Mouse (Mus musculus) midbrain, postnatal 0 days (tissue): Measurements from ENCODE around the gene Ddx39. TPM values are rescaled to one million over a fixed set of nuclear protein-coding genes. Genes with fewer than 3 reads are reported as not detected.
A peak's percentile ranks its signal among the peaks of the same experiment; 100 is the strongest.

ENCODE experiments used
- ATAC-seq: fragments of 200-750 bp; cut with Nextera tagmentation; 2 replicates; pipeline ENCODE4 v1.8.0; 2017; ENCODE audit warnings: moderate number of reproducible peaks, mild to moderate bottlenecking, moderate TSS enrichment, moderate library complexity; ENCODE audit not compliant: low FRiP score
- DNase-seq: peaks from one replicate; pipeline ENCODE4 v3.0.0-alpha.2; 2015; ENCODE audit warnings: low spot score
- H3K27ac ChIP-seq: fragments of 300-500 bp; sonication (generic); 2 replicates; pipeline ENCODE4 v1.5.1; 2014; ENCODE audit warnings: low read depth, mild to moderate bottlenecking, low read length, mixed read lengths
- H3K27me3 ChIP-seq: fragments of 300-500 bp; sonication (generic); 2 replicates; pipeline ENCODE4 v1.6.1; 2014; ENCODE audit warnings: low read length, control low read depth, mixed read lengths; ENCODE audit not compliant: insufficient read depth
- H3K36me3 ChIP-seq: fragments of 300-500 bp; sonication (generic); 2 replicates; pipeline ENCODE4 v1.6.1; 2014; ENCODE audit warnings: low read length, control low read depth, mixed read lengths; ENCODE audit not compliant: insufficient read depth
- H3K4me1 ChIP-seq: fragments of 300-500 bp; sonication (generic); 2 replicates; pipeline ENCODE4 v1.6.1; 2014; ENCODE audit warnings: mild to moderate bottlenecking, control low read depth, antibody characterized with exemption, low read length, mixed read lengths; ENCODE audit not compliant: insufficient read depth
- H3K4me2 ChIP-seq: fragments of 300-500 bp; sonication (generic); 2 replicates; pipeline ENCODE4 v1.6.1; 2014; ENCODE audit warnings: low read depth, mild to moderate bottlenecking, low read length, mixed read lengths; ENCODE audit not compliant: poor library complexity, severe bottlenecking
- H3K4me3 ChIP-seq: fragments of 300-500 bp; sonication (generic); 2 replicates; pipeline ENCODE4 v1.5.1; 2014; ENCODE audit warnings: low read depth, mild to moderate bottlenecking, low read length, moderate library complexity
- H3K9ac ChIP-seq: fragments of 300-500 bp; sonication (generic); replicated peaks from 2 replicates; pipeline ENCODE4 v1.6.1; 2014; ENCODE audit warnings: mild to moderate bottlenecking, low read length, moderate library complexity, mixed read lengths; ENCODE audit not compliant: poor library complexity, severe bottlenecking
- H3K9me3 ChIP-seq: fragments of 300-500 bp; sonication (generic); 2 replicates; pipeline ENCODE4 v1.6.1; 2016; ENCODE audit warnings: low read length, control low read depth
- CTCF ChIP-seq: IDR thresholded peaks from 2 replicates; pipeline ENCODE4 v1.5.1; 2016; ENCODE audit warnings: antibody characterized with exemption, mild to moderate bottlenecking
- WGBS: fragments of 180-500 bp; shearing (Covaris S2); extraction: QIAGEN DNeasy Blood & Tissue Kit; methylation state at CpG from one replicate; pipeline ENCODE4 v1.1.7; 2014; 5-methylcytosine and 5-hydroxymethylcytosine counted together
- polyA plus RNA-seq: library from polyadenylated mRNA; unstranded; fragments of >200 nt; fragmentation: Nextera tagmentation; extraction: Ambion mirVana; gene quantifications from 2 replicates; pipeline ENCODE4 v1.2.1, GENCODE M21; 2015
- total RNA-seq: library from RNA; depleted of rRNA; stranded (reverse); fragments of >200 nt; gene quantifications from 2 replicates; pipeline ENCODE4 v1.2.3, GENCODE M21; 2014

Ddx39 gene
- total and polyA plus RNA-seq, 2 experiments from 2014 or later = 38.1 to 68.2 TPM

DNA sequence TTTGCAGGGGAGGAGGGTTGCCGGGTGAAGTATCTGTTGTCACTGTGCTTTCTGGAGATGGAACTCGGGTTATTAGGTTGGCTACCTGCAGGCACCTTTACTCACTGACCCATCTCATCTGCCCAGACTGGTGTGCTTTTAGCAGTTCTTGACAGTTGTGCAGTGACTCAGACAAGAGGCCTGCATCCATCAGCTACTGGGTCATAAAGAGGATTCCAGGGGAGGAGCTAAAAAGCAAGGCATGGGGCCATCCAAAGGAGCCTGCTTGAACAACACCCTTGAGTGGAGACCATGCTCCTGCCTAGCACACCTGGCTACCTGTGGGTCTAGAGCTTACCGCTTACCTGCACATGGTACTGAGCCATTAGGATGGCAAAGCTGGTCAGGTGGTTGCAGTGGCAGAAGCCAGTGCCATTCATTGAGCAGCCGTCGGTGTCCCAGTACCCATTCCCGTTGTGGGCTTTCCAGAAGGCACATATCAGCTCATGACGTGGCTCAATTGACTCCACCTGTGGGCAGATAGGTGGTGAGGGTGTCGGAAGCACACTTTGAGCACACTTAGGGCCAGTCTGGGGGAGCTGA lies 10.6 kb downstream of the Ddx39 start:
- Histone ChIP-seq H3K27ac (no peak overlapping the region), H3K9me3 (no peaks in the 10 kb centered on the region), H3K36me3 (peaks cover 52% of the 10 kb centered on the region), H3K27me3 (no peaks in the 10 kb centered on the region), H3K4me2 (no peak overlapping the region), H3K4me1 (no peaks in the 10 kb centered on the region), H3K9ac (no peak overlapping the region), H3K4me3 (no peak overlapping the region)
- 94% methylated on average over 8 of the region's 8 CpGs for WGBS
- TF ChIP-seq CTCF = no peak
- ATAC-seq (no peak), DNase-seq (no peak)

DNA sequence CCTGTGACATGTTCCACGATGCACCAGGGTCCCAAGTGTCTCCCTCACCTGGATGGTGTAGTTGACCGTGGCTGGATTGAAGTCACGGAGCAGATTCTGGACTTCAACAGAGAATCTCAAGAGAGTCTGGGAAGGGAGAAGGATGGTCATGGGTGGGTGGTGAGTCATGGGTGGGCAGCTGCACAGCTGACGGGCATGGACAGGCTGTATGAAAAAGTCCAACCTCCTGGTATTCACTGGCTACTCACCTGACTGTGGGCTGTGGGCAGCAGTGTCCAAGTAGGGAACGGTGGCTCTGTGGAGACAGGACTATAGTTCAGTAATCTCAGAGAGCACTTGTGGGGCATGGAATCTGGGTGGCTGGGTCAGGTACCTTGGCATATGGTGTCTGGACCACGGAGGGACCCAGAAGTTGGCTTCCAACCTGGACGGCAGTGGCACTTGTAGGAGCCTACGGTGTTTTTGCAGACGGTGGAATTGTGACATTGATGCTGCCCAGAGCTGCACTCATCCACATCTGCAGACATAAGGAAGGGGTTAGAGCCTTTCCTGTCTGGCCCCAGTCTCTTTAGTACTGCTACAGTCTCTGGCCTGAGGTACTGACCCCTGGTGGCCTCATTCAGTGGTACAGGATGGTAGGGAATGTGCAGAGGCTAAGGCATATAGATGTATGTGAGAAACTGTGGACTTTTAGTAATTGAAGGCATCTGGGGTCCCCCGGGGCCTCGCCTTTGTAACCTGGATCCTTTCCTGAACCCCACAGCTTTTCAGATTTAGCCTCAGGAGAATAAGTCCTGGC lies 14.2 kb downstream of the Ddx39 start:
- H3K27me3 ChIP-seq = no peaks in the 10 kb centered on the region
- no peak overlapping the region for H3K4me2 ChIP-seq
- no peak for ATAC-seq
- DNase-seq = no peak
- WGBS = 83% methylated on average over 11 of the region's 11 CpGs
- H3K9me3 ChIP-seq = no peaks in the 10 kb centered on the region
- no peak overlapping the region for H3K9ac ChIP-seq
- no peak overlapping the region for H3K27ac ChIP-seq
- H3K4me3 ChIP-seq = no peak overlapping the region
- H3K4me1 ChIP-seq = no peaks in the 10 kb centered on the region
- H3K36me3 ChIP-seq = peaks cover 16% of the 10 kb centered on the region
- TF ChIP-seq CTCF = peak; percentile 66

DNA sequence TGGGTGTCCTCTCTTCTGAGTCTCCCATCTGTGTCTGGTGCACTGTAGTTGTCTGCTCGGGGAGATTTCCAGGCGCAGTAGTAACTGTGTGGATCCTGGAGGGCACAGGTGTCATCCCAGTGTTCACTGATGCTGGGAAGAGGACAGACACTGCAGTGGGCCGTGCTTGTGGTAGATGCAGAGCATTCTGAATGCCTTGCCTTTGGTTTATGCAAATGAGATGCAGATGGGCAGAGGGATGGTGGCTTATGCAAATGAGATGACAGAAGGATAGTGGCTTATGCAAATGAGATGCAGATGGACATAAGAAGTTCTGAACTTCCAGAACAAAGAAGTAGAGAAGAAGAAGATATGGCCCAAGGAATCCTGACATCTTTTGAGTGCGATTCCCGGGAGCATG lies 16.9 kb downstream of the Ddx39 start:
- H3K4me1 ChIP-seq = no peaks in the 10 kb centered on the region
- no peak for DNase-seq
- no peak overlapping the region for H3K4me2 ChIP-seq
- TF ChIP-seq CTCF = no peak
- 64% methylated on average over 5 of the region's 5 CpGs for WGBS
- H3K4me3 ChIP-seq = no peak overlapping the region
- H3K9ac ChIP-seq = no peak overlapping the region
- ATAC-seq = no peak
- H3K27ac ChIP-seq = no peak overlapping the region
- H3K9me3 ChIP-seq = no peaks in the 10 kb centered on the region
- H3K36me3 ChIP-seq = no peaks in the 10 kb centered on the region
- no peaks in the 10 kb centered on the region for H3K27me3 ChIP-seq

DNA sequence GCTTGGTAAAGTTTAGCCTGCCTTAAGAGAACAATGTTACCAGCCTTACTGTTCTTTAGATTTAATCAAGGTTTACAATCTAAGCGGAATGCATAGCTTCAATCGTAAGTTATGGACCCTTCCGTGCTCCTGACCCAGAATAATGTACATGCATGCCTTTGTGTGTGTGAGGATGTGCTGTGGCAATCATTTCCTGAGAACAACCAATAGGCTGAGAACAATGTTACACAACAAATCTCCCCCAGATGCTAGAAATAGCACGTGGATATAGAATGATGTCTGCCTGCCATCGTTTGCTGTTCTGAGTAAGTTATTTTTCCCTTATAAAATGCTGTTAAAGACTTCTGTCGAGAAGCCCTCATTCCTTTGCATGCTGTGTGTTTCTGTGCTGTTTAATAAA lies 17.9 kb downstream of the Ddx39 start:
- 82% methylated on average over 6 of the region's 6 CpGs for WGBS
- no peak for TF ChIP-seq CTCF
- Histone ChIP-seq H3K9me3 (no peaks in the 10 kb centered on the region), H3K9ac (no peak overlapping the region), H3K4me3 (no peak overlapping the region), H3K27ac (no peak overlapping the region), H3K4me1 (no peaks in the 10 kb centered on the region), H3K36me3 (no peaks in the 10 kb centered on the region), H3K4me2 (no peak overlapping the region), H3K27me3 (no peaks in the 10 kb centered on the region)
- ATAC-seq (no peak), DNase-seq (no peak)

DNA sequence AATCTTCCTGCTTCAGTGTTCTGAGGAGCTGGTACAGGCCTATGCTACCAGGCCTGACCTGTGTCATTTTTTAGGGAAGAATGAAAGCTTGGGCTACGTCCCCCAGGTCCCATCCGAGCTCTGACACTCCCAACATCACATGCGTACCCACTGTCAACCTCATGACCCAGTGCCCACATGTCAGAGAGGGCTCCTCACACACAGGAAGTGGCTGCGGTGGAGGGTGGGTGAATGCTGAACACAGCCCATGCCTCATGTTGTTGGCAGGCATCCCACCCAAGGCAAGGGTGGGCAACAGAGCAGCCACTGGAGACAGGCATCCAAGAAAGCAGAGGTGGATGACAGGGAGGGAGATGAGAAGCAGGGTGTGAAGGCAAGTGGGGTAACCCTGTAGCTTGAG lies 21.7 kb downstream of the Ddx39 start:
- H3K9ac ChIP-seq = no peak overlapping the region
- no peak overlapping the region for H3K4me3 ChIP-seq
- H3K27ac ChIP-seq = no peak overlapping the region
- no peaks in the 10 kb centered on the region for H3K36me3 ChIP-seq
- ATAC-seq (no peak), DNase-seq (no peak)
- 93% methylated on average over 4 of the region's 4 CpGs for WGBS
- no peaks in the 10 kb centered on the region for H3K9me3 ChIP-seq
- no peak overlapping the region for H3K4me2 ChIP-seq
- no peaks in the 10 kb centered on the region for H3K4me1 ChIP-seq
- TF ChIP-seq CTCF = no peak
- peaks cover 20% of the 10 kb centered on the region for H3K27me3 ChIP-seq

DNA sequence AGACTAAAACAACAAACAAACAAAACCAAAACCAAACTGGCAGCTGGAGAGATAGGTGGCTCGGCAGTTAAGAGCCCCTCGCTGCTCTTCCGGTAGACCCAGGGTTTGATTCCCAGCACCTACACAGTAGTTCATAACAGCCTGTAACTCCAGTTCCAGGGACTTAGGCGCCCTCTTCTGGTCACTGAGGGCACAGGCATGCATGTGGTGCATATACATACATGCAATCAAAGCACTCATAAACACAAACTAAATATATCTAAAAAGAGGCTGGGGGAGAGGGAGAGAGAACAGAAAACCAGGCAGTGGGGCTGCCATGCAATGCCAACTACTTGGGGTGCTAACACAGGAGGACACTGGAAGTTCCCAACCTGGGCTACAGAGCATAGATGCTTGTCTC lies 22.4 kb downstream of the Ddx39 start:
- H3K9ac ChIP-seq = no peak overlapping the region
- no peak overlapping the region for H3K4me2 ChIP-seq
- 84% methylated on average over 4 of the region's 4 CpGs for WGBS
- ATAC-seq (no peak), DNase-seq (no peak)
- no peaks in the 10 kb centered on the region for H3K4me1 ChIP-seq
- peak; percentile 36 for TF ChIP-seq CTCF
- peaks cover 20% of the 10 kb centered on the region for H3K27me3 ChIP-seq
- no peak overlapping the region for H3K4me3 ChIP-seq
- no peaks in the 10 kb centered on the region for H3K9me3 ChIP-seq
- H3K36me3 ChIP-seq = no peaks in the 10 kb centered on the region
- no peak overlapping the region for H3K27ac ChIP-seq
